Mouse (Mus musculus): ENCODE data around the gene Cbarp. TPM values are rescaled to one million over a fixed set of nuclear protein-coding genes. Genes with fewer than 3 reads are reported as not detected.

The Cbarp gene
- polyA plus RNA-seq (2015; fragmentation: Nextera tagmentation; extraction: Ambion mirVana), result 53.9 and 55.1 TPM in 2 replicates

- H3K4me3 ChIP-seq, result peak within 1 kb of the TSS; percentile 83
- H3K9me3 ChIP-seq, result no peaks in the 10 kb centered on the region
- H3K27me3 ChIP-seq, result peaks cover 14% of the 10 kb centered on the region
- peak within 1 kb of the TSS; percentile 97 for H3K9ac ChIP-seq
- peak within 1 kb of the TSS; percentile 97 for H3K27ac ChIP-seq (replicated peaks)
- peaks cover 28% of the 10 kb centered on the region for H3K36me3 ChIP-seq
- no peak for ATAC-seq (ENCODE audit: low read depth)
- 76% methylated on average over 10 of the region's 10 CpGs for WGBS
- peaks cover 78% of the 10 kb centered on the region for H3K4me1 ChIP-seq (replicated peaks)
- peak within 1 kb of the TSS; percentile 93 for H3K4me2 ChIP-seq
Observed at GRCm38 (mm10) chr10:80140666-80141035, at the start of gene Cbarp. Gene Cbarp, minus strand, starts transcription at chr10:80140835.

- 1% methylated on average over 21 of the region's 21 CpGs for WGBS
- peak; percentile 10; the same call in 1 of the 2 replicates for ATAC-seq (ENCODE audit: low read depth)
- peaks cover 40% of the 10 kb centered on the region for H3K4me1 ChIP-seq (replicated peaks)
Observed at GRCm38 (mm10) chr10:80189999-80190398, 49.4 kb upstream of the Cbarp start.

GRCm38 (mm10) chr10:80188453-80189024 is 47.9 kb upstream of the Cbarp start:
- no peak for ATAC-seq (ENCODE audit: low read depth)
- Histone ChIP-seq H3K27ac (replicated peaks) (no peak overlapping the region), H3K9ac (0 out of 2 replicates have a peak overlapping the region, but pooled peaks have one; percentile 23), H3K27me3 (no peaks in the 10 kb centered on the region; the same call in none of the 2 replicates), H3K4me2 (no peak overlapping the region), H3K4me1 (replicated peaks) (peaks cover 37% of the 10 kb centered on the region), H3K9me3 (no peaks in the 10 kb centered on the region), H3K36me3 (peaks cover 31% of the 10 kb centered on the region), H3K4me3 (no peak overlapping the region)
- 73% methylated on average over 15 of the region's 15 CpGs for whole genome bisulfite sequencing

More at GRCm38 (mm10) chr10:80189999-80190398, 49.4 kb upstream of the Cbarp start:
- Histone ChIP-seq H3K9ac (peak overlapping the region; percentile 78), H3K27me3 (no peaks in the 10 kb centered on the region; the same call in none of the 2 replicates), H3K36me3 (peaks cover 27% of the 10 kb centered on the region), H3K4me3 (peak overlapping the region; percentile 41), H3K9me3 (no peaks in the 10 kb centered on the region), H3K4me2 (peak overlapping the region; percentile 65), H3K27ac (replicated peaks) (peak overlapping the region; percentile 82)

DNA sequence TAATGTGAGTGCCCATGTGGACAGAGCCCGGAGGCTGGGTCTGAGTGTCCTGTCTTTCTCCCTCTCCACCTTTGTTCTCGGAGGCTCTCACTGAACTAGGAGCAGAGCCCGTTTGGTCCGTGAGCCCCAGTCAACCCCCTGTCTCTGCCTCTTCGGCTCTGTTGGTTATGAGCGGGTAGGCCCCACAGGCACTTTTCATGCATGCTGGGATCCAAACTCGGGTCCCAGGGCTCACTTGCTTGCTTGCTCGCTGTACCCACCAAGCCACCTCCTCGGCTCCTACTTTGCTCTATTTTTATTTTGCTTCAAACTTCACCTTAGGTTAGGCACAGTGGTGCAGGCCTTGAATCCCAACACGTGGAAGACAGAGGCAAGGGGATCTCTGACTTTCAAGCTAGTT is 47.1 kb upstream of the Cbarp start:
- Histone ChIP-seq H3K4me2 (no peak overlapping the region), H3K4me1 (replicated peaks) (peaks cover 37% of the 10 kb centered on the region)
- 87% methylated on average over 10 of the region's 10 CpGs for WGBS

DNA sequence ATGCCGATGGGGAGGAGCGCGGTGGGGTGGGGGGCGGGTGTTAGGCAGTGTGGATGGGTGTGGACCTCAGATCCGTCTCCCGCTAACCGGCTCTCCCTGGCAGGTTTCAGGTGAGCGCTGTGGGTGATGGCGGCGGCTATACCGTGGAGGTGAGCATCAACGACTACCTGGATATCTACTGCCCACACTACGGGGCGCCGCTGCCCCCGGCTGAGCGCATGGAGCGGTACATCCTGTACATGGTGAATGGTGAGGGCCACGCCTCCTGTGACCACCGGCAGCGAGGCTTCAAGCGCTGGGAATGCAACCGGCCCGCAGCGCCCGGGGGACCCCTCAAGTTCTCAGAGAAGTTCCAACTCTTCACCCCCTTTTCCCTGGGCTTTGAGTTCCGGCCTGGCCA is 46.0 kb upstream of the Cbarp start:
- H3K4me1 ChIP-seq (replicated peaks), result peaks cover 47% of the 10 kb centered on the region
- no peaks in the 10 kb centered on the region; the same call in none of the 2 replicates for H3K27me3 ChIP-seq
- no peak overlapping the region for H3K4me2 ChIP-seq
- no peak overlapping the region for H3K9ac ChIP-seq
- peaks cover 35% of the 10 kb centered on the region for H3K36me3 ChIP-seq
- no peak overlapping the region for H3K27ac ChIP-seq (replicated peaks)
- 31% methylated on average over 27 of the region's 27 CpGs for WGBS
- H3K4me3 ChIP-seq, result no peak overlapping the region
- ATAC-seq (ENCODE audit: low read depth), result no peak
- H3K9me3 ChIP-seq, result no peaks in the 10 kb centered on the region

More for the DNA sequence above, 47.1 kb upstream of the Cbarp start:
- H3K9ac ChIP-seq, result no peak overlapping the region
- H3K27me3 ChIP-seq, result no peaks in the 10 kb centered on the region; the same call in none of the 2 replicates
- H3K4me3 ChIP-seq, result no peak overlapping the region
- H3K36me3 ChIP-seq, result peaks cover 35% of the 10 kb centered on the region
- no peaks in the 10 kb centered on the region for H3K9me3 ChIP-seq
- H3K27ac ChIP-seq (replicated peaks), result no peak overlapping the region
- no peak for ATAC-seq (ENCODE audit: low read depth)

GRCm38 (mm10) chr10:80182547-80182946 is 41.9 kb upstream of the Cbarp start:
- Histone ChIP-seq H3K9me3 (no peaks in the 10 kb centered on the region), H3K4me3 (no peak overlapping the region), H3K27ac (replicated peaks) (no peak overlapping the region), H3K4me2 (0 out of 2 replicates have a peak overlapping the region, but pooled peaks have one; percentile 93), H3K9ac (no peak overlapping the region), H3K27me3 (no peaks in the 10 kb centered on the region; the same call in none of the 2 replicates), H3K36me3 (peaks cover 18% of the 10 kb centered on the region), H3K4me1 (replicated peaks) (peaks cover 43% of the 10 kb centered on the region)
- no peak for ATAC-seq (ENCODE audit: low read depth)
- 95% methylated on average over 7 of the region's 7 CpGs for WGBS

- no peak for ATAC-seq (ENCODE audit: low read depth)
- H3K4me3 ChIP-seq, result peak overlapping the region; percentile 89
- peak overlapping the region; percentile 98 for H3K9ac ChIP-seq
- no peaks in the 10 kb centered on the region for H3K27me3 ChIP-seq
- H3K4me2 ChIP-seq, result peak overlapping the region; percentile 93
- peaks cover 7% of the 10 kb centered on the region; the same call in 1 of the 2 replicates for H3K36me3 ChIP-seq
- H3K4me1 ChIP-seq (replicated peaks), result peaks cover 42% of the 10 kb centered on the region
- no peaks in the 10 kb centered on the region for H3K9me3 ChIP-seq
- WGBS, result 54% methylated on average over 5 of the region's 5 CpGs
- H3K27ac ChIP-seq (replicated peaks), result 0 out of 2 replicates have a peak overlapping the region, but pooled peaks have one; percentile 0
Observed at GRCm38 (mm10) chr10:80180823-80181222, 40.2 kb upstream of the Cbarp start.

DNA sequence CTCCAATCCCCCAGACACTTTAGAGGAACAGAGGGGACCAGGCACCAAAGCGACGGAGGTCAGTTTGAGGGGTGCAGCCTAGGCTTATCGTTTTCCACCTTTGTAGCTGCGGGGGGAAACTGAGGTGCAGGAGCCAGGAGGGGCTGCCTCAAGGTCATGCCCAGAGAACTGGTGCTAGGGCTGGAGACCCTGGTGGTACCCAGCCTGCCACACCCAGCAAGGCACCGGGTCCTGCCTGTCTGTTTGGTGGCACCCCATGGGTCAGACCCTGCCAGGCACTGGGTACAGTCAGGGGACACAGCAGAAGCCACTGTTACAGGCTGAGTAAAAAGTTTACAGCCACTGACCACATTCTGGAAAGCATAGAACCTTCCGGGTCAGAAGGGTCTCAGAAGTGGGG is 39.7 kb upstream of the Cbarp start:
- H3K27ac ChIP-seq (replicated peaks), result no peak overlapping the region
- peaks cover 7% of the 10 kb centered on the region; the same call in 1 of the 2 replicates for H3K36me3 ChIP-seq
- H3K4me1 ChIP-seq (replicated peaks), result peaks cover 39% of the 10 kb centered on the region
- peak overlapping the region; percentile 89 for H3K4me3 ChIP-seq
- peak overlapping the region; percentile 93 for H3K4me2 ChIP-seq
- H3K27me3 ChIP-seq, result no peaks in the 10 kb centered on the region
- H3K9me3 ChIP-seq, result no peaks in the 10 kb centered on the region
- peak overlapping the region; percentile 98 for H3K9ac ChIP-seq
- no peak for ATAC-seq (ENCODE audit: low read depth)
- 51% methylated on average over 6 of the region's 6 CpGs for WGBS

- Histone ChIP-seq H3K9me3 (no peaks in the 10 kb centered on the region), H3K4me2 (peak within 1 kb of the TSS; percentile 93), H3K9ac (peak within 1 kb of the TSS; percentile 98), H3K27me3 (no peaks in the 10 kb centered on the region), H3K4me3 (peak within 1 kb of the TSS; percentile 89), H3K4me1 (replicated peaks) (peaks cover 34% of the 10 kb centered on the region), H3K36me3 (peaks cover 10% of the 10 kb centered on the region; the same call in 1 of the 2 replicates), H3K27ac (replicated peaks) (peak within 1 kb of the TSS; percentile 85)
- peak; percentile 68 for ATAC-seq (ENCODE audit: low read depth)
- WGBS, result 1% methylated on average over 103 of the region's 106 CpGs
Observed at GRCm38 (mm10) chr10:80179068-80180051, 38.7 kb upstream of the Cbarp start, which contains the start of gene Efna2. Gene Efna2, plus strand, starts transcription at chr10:80179482.

GRCm38 (mm10) chr10:80177441-80178279 is 37.0 kb upstream of the Cbarp start:
- Histone ChIP-seq H3K9ac (peak overlapping the region; percentile 31; the same call in 1 of the 2 replicates), H3K27me3 (no peaks in the 10 kb centered on the region), H3K27ac (replicated peaks) (no peak overlapping the region)

DNA sequence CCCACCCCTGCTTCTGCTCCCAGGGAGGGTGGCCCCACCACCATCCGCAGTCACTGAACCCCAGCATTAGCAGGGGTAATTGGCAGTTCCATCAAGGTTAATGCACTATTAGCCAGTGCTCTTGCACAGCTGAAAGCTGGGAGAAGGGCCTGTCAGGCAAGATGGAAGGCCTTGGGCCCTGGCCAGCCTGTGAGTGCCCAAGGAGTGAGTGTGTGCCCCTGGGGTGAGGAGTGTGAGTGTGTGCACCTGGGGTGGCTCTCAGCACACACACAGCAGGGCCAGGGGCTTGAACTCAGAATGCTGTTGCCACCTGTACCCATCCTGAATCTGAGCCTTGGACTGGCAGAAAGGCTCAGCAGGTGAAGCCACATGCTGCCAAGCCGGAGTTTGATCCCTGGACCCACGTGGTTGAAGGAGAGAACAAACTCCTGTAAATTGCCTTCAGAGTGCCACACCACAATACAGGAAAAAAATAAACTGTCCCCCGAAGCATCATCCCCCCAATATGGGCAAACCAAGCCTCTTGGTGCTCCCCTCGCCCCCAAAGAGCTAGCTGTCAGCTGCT is 35.7 kb upstream of the Cbarp start:
- Histone ChIP-seq H3K9ac (0 out of 2 replicates have a peak overlapping the region, but pooled peaks have one; percentile 6), H3K27ac (replicated peaks) (no peak overlapping the region), H3K36me3 (peaks cover 13% of the 10 kb centered on the region), H3K4me1 (replicated peaks) (peaks cover 42% of the 10 kb centered on the region), H3K4me3 (no peak overlapping the region), H3K4me2 (no peak overlapping the region), H3K9me3 (no peaks in the 10 kb centered on the region), H3K27me3 (no peaks in the 10 kb centered on the region)
- 80% methylated on average over 5 of the region's 5 CpGs for WGBS
- no peak for ATAC-seq (ENCODE audit: low read depth)

More at GRCm38 (mm10) chr10:80177441-80178279, 37.0 kb upstream of the Cbarp start:
- Histone ChIP-seq H3K4me2 (no peak overlapping the region), H3K4me3 (no peak overlapping the region), H3K36me3 (0 out of 2 replicates have a peak, but pooled peaks cover 3% of the 10 kb centered on the region), H3K9me3 (no peaks in the 10 kb centered on the region), H3K4me1 (replicated peaks) (peaks cover 42% of the 10 kb centered on the region)
- no peak for ATAC-seq (ENCODE audit: low read depth)
- WGBS, result 67% methylated on average over 7 of the region's 7 CpGs
